Mouse (Mus musculus): ENCODE results near the gene Scn3b. TPM values are rescaled to one million over a fixed set of nuclear protein-coding genes. Genes with fewer than 3 reads are reported as not detected.

Scn3b gene
- total RNA-seq, 2 experiments from 2014 or later: 0.95 to 1.3 TPM

- DNase-seq: no peak
- intact Hi-C loops (cut with DNase I): no loop called here
Observed at GRCm38 (mm10) chr9:40263874-40264273, 5.1 kb upstream of the Scn3b start.

- intact Hi-C loops (cut with DNase I): no loop called here
- DNase-seq: no peak
Observed at GRCm38 (mm10) chr9:40268040-40268747, 823 bp upstream of the Scn3b start.

- intact Hi-C loops (cut with DNase I): no loop called here
- DNase-seq: no peak
Observed at GRCm38 (mm10) chr9:40268748-40269102, 292 bp upstream of the Scn3b start.

GRCm38 (mm10) chr9:40269880-40270279, 863 bp downstream of the Scn3b start:
- DNase-seq: no peak
- intact Hi-C loops (cut with DNase I): loop anchor here (5.0 kb wide), 1 partner anchor 38 kb away; no protein-coding TSS in a partner anchor

GRCm38 (mm10) chr9:40271075-40271474, 2.1 kb downstream of the Scn3b start:
- intact Hi-C loops (cut with DNase I): loop anchor here (5.0 kb wide), 1 partner anchor 39 kb away; no protein-coding TSS in a partner anchor
- no peak for DNase-seq

- intact Hi-C loops (cut with DNase I): loop anchor here (5.0 kb wide), 1 partner anchor 41 kb away; no protein-coding TSS in a partner anchor
Observed at GRCm38 (mm10) chr9:40272822-40273221, 3.8 kb downstream of the Scn3b start.

GRCm38 (mm10) chr9:40275904-40276303, 6.9 kb downstream of the Scn3b start:
- intact Hi-C loops (cut with DNase I): no loop called here
- no peak for DNase-seq

More at GRCm38 (mm10) chr9:40272822-40273221, 3.8 kb downstream of the Scn3b start:
- no peak for DNase-seq

GRCm38 (mm10) chr9:40277671-40278070, 8.7 kb downstream of the Scn3b start:
- intact Hi-C loops (cut with DNase I): no loop called here
- no peak for DNase-seq

GRCm38 (mm10) chr9:40279438-40279837, 10.4 kb downstream of the Scn3b start:
- no peak for DNase-seq
- intact Hi-C loops (cut with DNase I): no loop called here

- intact Hi-C loops (cut with DNase I): no loop called here
- DNase-seq: no peak
Observed at GRCm38 (mm10) chr9:40282968-40283367, 14.0 kb downstream of the Scn3b start.

- intact Hi-C loops (cut with DNase I): no loop called here
- no peak for DNase-seq
Observed at GRCm38 (mm10) chr9:40292475-40292874, 23.5 kb downstream of the Scn3b start.

- intact Hi-C loops (cut with DNase I): no loop called here
- no peak for DNase-seq
Observed at GRCm38 (mm10) chr9:40293286-40293685, 24.3 kb downstream of the Scn3b start.

- intact Hi-C loops (cut with DNase I): no loop called here
- DNase-seq: no peak
Observed at GRCm38 (mm10) chr9:40293740-40294139, 24.7 kb downstream of the Scn3b start.

GRCm38 (mm10) chr9:40294210-40294609, 25.2 kb downstream of the Scn3b start:
- DNase-seq: no peak
- intact Hi-C loops (cut with DNase I): no loop called here

- intact Hi-C loops (cut with DNase I): no loop called here
- no peak for DNase-seq
Observed at GRCm38 (mm10) chr9:40294866-40295265, 25.8 kb downstream of the Scn3b start.

GRCm38 (mm10) chr9:40296251-40296650, 27.2 kb downstream of the Scn3b start:
- intact Hi-C loops (cut with DNase I): no loop called here
- DNase-seq: no peak

GRCm38 (mm10) chr9:40297969-40298368, 29.0 kb downstream of the Scn3b start:
- intact Hi-C loops (cut with DNase I): no loop called here
- no peak for DNase-seq

GRCm38 (mm10) chr9:40299323-40299722, 30.3 kb downstream of the Scn3b start:
- intact Hi-C loops (cut with DNase I): no loop called here

GRCm38 (mm10) chr9:40300018-40300989, 31.3 kb downstream of the Scn3b start:
- no peak for DNase-seq
- intact Hi-C loops (cut with DNase I): no loop called here

More at GRCm38 (mm10) chr9:40299323-40299722, 30.3 kb downstream of the Scn3b start:
- DNase-seq: no peak

- intact Hi-C loops (cut with DNase I): no loop called here
- no peak for DNase-seq
Observed at GRCm38 (mm10) chr9:40301475-40301874, 32.5 kb downstream of the Scn3b start.

GRCm38 (mm10) chr9:40302375-40302774, 33.4 kb downstream of the Scn3b start:
- no peak for DNase-seq
- intact Hi-C loops (cut with DNase I): no loop called here

Data from heart, postnatal 14 days (tissue).